Mouse (Mus musculus): ENCODE data around the gene Neurod2. TPM values are rescaled to one million over a fixed set of nuclear protein-coding genes. Genes with fewer than 3 reads are reported as not detected.

Gene Neurod2
- polyA plus RNA-seq (2014; fragmentation: Nextera tagmentation; extraction: Ambion mirVana) = 64.1 and 90.9 TPM in 2 replicates

- ATAC-seq (peak; percentile 80), DNase-seq (ENCODE audit: low spot score) (peak; percentile 95)
- Histone ChIP-seq H3K4me1 (ENCODE audit: control insufficient read depth, insufficient read depth, low read length) (peaks cover 11% of the 10 kb centered on the region), H3K9ac (ENCODE audit: low read length) (peak within 1 kb of the TSS; percentile 90), H3K36me3 (ENCODE audit: control insufficient read depth, insufficient read depth, low read length) (0 out of 2 replicates have a peak, but pooled peaks cover 16% of the 10 kb centered on the region), H3K27ac (ENCODE audit: low read depth, low read length) (peak within 1 kb of the TSS; percentile 98), H3K4me3 (ENCODE audit: low read depth, low read length) (peak within 1 kb of the TSS; percentile 53), H3K9me3 (replicated peaks; ENCODE audit: control insufficient read depth, low read length) (no peaks in the 10 kb centered on the region), H3K4me2 (ENCODE audit: low read length) (peak within 1 kb of the TSS; percentile 51), H3K27me3 (replicated peaks; ENCODE audit: control insufficient read depth, insufficient read depth, low read length) (peaks cover 77% of the 10 kb centered on the region)
- under 1% methylated on average over 36 of the region's 38 CpGs for WGBS
These were observed at the start of gene Neurod2 for GRCm38 (mm10) chr11:98329081-98329959. TSS of gene Neurod2 (minus strand) at chr11:98329648.

DNA sequence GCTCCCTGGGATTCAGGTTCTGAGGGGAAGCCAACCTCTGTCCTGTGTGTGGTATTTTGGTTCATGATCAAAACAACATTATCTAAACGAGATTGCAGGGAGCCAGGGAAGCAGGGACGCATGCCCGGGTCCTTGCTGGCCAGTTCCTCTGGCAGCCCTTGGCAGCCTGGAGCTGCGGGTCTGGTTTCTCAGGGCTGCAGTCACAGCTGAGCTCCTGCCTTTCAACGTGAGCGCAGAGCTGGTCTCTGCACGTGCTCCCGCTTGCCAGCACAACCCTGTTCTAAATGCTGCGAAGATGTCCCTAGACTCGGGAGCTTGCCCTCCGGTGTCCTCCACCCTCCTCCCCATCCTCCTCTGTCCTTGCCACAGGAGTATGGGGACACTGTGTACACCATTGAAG, 48.3 kb upstream of the Neurod2 start:
- peaks cover 67% of the 10 kb centered on the region for H3K36me3 ChIP-seq (ENCODE audit: control insufficient read depth, insufficient read depth, low read length)

DNA sequence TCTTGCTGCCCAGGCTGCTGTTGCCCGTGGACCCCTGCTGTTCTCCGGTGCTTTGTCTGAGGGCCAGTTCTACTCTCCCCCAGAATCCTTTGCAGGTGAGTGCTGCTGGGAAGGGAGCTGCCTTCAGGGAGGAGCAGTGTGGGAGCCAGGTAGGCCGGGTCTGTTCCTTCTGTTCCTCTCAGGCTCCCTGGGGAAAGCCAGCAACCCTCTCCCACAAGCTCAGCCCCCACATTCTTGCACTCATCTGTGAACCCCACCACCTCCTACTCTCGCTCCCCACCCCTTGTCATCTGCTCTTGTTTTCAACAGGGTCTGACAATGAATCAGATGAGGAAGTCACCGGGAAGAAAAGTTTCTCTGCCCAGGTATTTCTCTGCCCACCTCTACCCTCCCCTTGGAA, 47.3 kb upstream of the Neurod2 start:
- no peaks in the 10 kb centered on the region for H3K27me3 ChIP-seq (replicated peaks; ENCODE audit: control insufficient read depth, insufficient read depth, low read length)
- peaks cover 5% of the 10 kb centered on the region for H3K4me1 ChIP-seq (ENCODE audit: control insufficient read depth, insufficient read depth, low read length)
- DNase-seq (ENCODE audit: low spot score) = no peak
- peaks cover 67% of the 10 kb centered on the region for H3K36me3 ChIP-seq (ENCODE audit: control insufficient read depth, insufficient read depth, low read length)
- 69% methylated on average over 5 of the region's 5 CpGs for WGBS
- no peak overlapping the region for H3K27ac ChIP-seq (ENCODE audit: low read depth, low read length)
- H3K4me3 ChIP-seq (ENCODE audit: low read depth, low read length) = no peak overlapping the region
- H3K9ac ChIP-seq (ENCODE audit: low read length) = no peak overlapping the region
- no peak for ATAC-seq
- no peak overlapping the region for H3K4me2 ChIP-seq (ENCODE audit: low read length)
- H3K9me3 ChIP-seq (replicated peaks; ENCODE audit: control insufficient read depth, low read length) = no peaks in the 10 kb centered on the region

More for the DNA sequence above, 48.3 kb upstream of the Neurod2 start:
- no peaks in the 10 kb centered on the region for H3K4me1 ChIP-seq (ENCODE audit: control insufficient read depth, insufficient read depth, low read length)
- no peaks in the 10 kb centered on the region for H3K9me3 ChIP-seq (replicated peaks; ENCODE audit: control insufficient read depth, low read length)
- WGBS = 85% methylated on average over 11 of the region's 11 CpGs
- no peak overlapping the region for H3K4me2 ChIP-seq (ENCODE audit: low read length)
- H3K9ac ChIP-seq (ENCODE audit: low read length) = no peak overlapping the region
- H3K27me3 ChIP-seq (replicated peaks; ENCODE audit: control insufficient read depth, insufficient read depth, low read length) = no peaks in the 10 kb centered on the region
- no peak for DNase-seq (ENCODE audit: low spot score)
- no peak for ATAC-seq
- H3K4me3 ChIP-seq (ENCODE audit: low read depth, low read length) = no peak overlapping the region
- no peak overlapping the region for H3K27ac ChIP-seq (ENCODE audit: low read depth, low read length)

GRCm38 (mm10) chr11:98374266-98374665, 44.8 kb upstream of the Neurod2 start:
- H3K27ac ChIP-seq (ENCODE audit: low read depth, low read length) = no peak overlapping the region
- DNase-seq (ENCODE audit: low spot score) = peak; percentile 32
- no peaks in the 10 kb centered on the region for H3K27me3 ChIP-seq (replicated peaks; ENCODE audit: control insufficient read depth, insufficient read depth, low read length)
- no peak overlapping the region for H3K9ac ChIP-seq (ENCODE audit: low read length)
- H3K9me3 ChIP-seq (replicated peaks; ENCODE audit: control insufficient read depth, low read length) = no peaks in the 10 kb centered on the region
- WGBS = 75% methylated on average over 8 of the region's 8 CpGs
- H3K4me1 ChIP-seq (ENCODE audit: control insufficient read depth, insufficient read depth, low read length) = peaks cover 18% of the 10 kb centered on the region
- peaks cover 50% of the 10 kb centered on the region for H3K36me3 ChIP-seq (ENCODE audit: control insufficient read depth, insufficient read depth, low read length)
- no peak for ATAC-seq
- no peak overlapping the region for H3K4me2 ChIP-seq (ENCODE audit: low read length)
- no peak overlapping the region for H3K4me3 ChIP-seq (ENCODE audit: low read depth, low read length)

GRCm38 (mm10) chr11:98373244-98373643, 43.8 kb upstream of the Neurod2 start:
- Histone ChIP-seq H3K36me3 (ENCODE audit: control insufficient read depth, insufficient read depth, low read length) (peaks cover 40% of the 10 kb centered on the region), H3K9ac (ENCODE audit: low read length) (no peak overlapping the region), H3K4me2 (ENCODE audit: low read length) (no peak overlapping the region), H3K4me3 (ENCODE audit: low read depth, low read length) (no peak overlapping the region), H3K27ac (ENCODE audit: low read depth, low read length) (no peak overlapping the region), H3K27me3 (replicated peaks; ENCODE audit: control insufficient read depth, insufficient read depth, low read length) (no peaks in the 10 kb centered on the region), H3K9me3 (replicated peaks; ENCODE audit: control insufficient read depth, low read length) (no peaks in the 10 kb centered on the region), H3K4me1 (ENCODE audit: control insufficient read depth, insufficient read depth, low read length) (peaks cover 18% of the 10 kb centered on the region)
- ATAC-seq = no peak
- WGBS = 82% methylated on average over 6 of the region's 6 CpGs
- DNase-seq (ENCODE audit: low spot score) = no peak

DNA sequence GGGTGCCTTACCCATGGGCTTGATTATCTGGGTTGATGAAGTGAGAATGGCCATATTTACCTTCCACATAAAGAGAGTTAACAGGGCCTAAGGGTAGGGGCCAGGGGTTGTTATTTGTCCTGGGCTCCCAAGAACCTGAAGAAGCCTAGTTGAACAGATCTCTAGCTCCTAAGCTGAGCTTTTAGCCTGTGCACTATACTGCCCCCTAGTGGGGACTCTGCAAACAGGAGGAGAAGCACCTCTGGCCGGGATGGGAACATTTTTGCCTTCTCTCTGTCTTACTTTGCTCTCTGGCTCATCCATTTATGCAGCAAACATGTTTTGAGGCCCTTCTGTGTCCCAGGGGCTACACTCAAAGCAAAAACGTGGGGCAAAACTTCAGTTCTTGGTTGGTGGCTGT, 43.0 kb upstream of the Neurod2 start:
- H3K4me3 ChIP-seq (ENCODE audit: low read depth, low read length) = no peak overlapping the region
- H3K27ac ChIP-seq (ENCODE audit: low read depth, low read length) = peak overlapping the region; percentile 64
- DNase-seq (ENCODE audit: low spot score) = peak; percentile 82
- ATAC-seq = no peak
- H3K36me3 ChIP-seq (ENCODE audit: control insufficient read depth, insufficient read depth, low read length) = peaks cover 31% of the 10 kb centered on the region
- no peaks in the 10 kb centered on the region for H3K9me3 ChIP-seq (replicated peaks; ENCODE audit: control insufficient read depth, low read length)
- peaks cover 18% of the 10 kb centered on the region for H3K4me1 ChIP-seq (ENCODE audit: control insufficient read depth, insufficient read depth, low read length)
- H3K27me3 ChIP-seq (replicated peaks; ENCODE audit: control insufficient read depth, insufficient read depth, low read length) = no peaks in the 10 kb centered on the region
- H3K4me2 ChIP-seq (ENCODE audit: low read length) = peak overlapping the region; percentile 26; the same call in 1 of the 2 replicates
- no peak overlapping the region for H3K9ac ChIP-seq (ENCODE audit: low read length)
- WGBS = 2% methylated on average over 2 of the region's 2 CpGs

DNA sequence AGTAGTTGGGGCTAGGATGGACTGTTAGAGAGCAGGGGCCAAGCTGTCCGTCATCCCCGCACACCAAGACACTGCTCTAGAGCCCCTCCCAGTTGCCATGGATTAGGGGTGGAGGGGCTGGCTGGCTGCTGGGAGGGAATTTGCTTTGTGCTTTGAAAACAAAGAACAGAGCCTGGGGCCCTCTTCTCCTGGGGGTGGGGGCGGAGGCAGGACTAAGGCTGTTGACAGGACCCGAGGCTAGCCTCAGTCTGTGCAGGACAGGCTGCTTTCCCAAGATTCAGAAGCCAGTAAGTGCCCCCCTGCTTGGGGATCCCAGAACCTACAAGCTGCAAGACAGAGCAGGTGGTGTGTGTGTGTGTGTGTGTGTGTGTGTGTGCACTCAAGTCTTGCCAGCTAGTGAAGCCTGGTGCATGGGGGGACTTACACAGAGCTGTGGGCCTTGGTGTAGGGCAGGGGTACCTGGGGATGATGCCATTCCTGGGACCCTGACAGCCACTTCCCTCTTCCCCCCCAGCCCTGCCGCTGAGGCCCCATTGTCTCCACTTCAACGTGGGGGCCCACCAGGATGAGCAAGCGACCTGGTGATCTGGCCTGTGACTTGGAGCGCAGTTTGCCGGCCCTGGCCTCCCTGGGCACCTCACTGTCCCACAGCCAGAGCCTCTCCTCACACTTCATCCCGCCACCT, 42.2 kb upstream of the Neurod2 start:
- WGBS = 17% methylated on average over 10 of the region's 10 CpGs
- DNase-seq (ENCODE audit: low spot score) (peak; percentile 77), ATAC-seq (peak; percentile 70)
- H3K36me3 ChIP-seq (ENCODE audit: control insufficient read depth, insufficient read depth, low read length) = peaks cover 24% of the 10 kb centered on the region
- H3K4me2 ChIP-seq (ENCODE audit: low read length) = peak overlapping the region; percentile 26; the same call in 1 of the 2 replicates
- no peaks in the 10 kb centered on the region for H3K9me3 ChIP-seq (replicated peaks; ENCODE audit: control insufficient read depth, low read length)
- peaks cover 18% of the 10 kb centered on the region for H3K4me1 ChIP-seq (ENCODE audit: control insufficient read depth, insufficient read depth, low read length)
- no peak overlapping the region for H3K4me3 ChIP-seq (ENCODE audit: low read depth, low read length)
- H3K27ac ChIP-seq (ENCODE audit: low read depth, low read length) = peak overlapping the region; percentile 64
- H3K27me3 ChIP-seq (replicated peaks; ENCODE audit: control insufficient read depth, insufficient read depth, low read length) = no peaks in the 10 kb centered on the region
- H3K9ac ChIP-seq (ENCODE audit: low read length) = 0 out of 2 replicates have a peak overlapping the region, but pooled peaks have one; percentile 14

DNA sequence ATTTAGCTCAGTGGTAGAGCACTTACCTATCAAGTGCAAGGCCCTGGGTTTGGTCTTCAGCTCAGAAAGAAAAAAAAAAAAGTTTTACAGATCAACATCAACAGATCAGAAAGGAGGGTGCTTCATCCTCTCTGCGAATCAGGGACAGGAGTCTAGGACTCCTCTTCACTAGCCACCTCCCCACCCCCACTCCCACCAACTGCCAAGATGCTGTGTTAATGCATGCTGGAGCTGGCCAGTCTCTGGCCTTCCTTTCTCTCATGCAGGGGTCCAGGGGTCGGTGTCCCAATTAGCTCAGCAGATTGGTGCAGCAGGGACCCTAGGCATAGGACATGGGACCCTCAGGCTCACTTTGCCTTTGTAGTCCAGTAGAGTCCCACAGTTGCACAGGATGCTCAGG, 41.1 kb upstream of the Neurod2 start:
- H3K4me1 ChIP-seq (ENCODE audit: control insufficient read depth, insufficient read depth, low read length) = peaks cover 18% of the 10 kb centered on the region
- H3K9ac ChIP-seq (ENCODE audit: low read length) = no peak overlapping the region
- no peak for DNase-seq (ENCODE audit: low spot score)
- WGBS = 66% methylated on average over 2 of the region's 2 CpGs
- H3K36me3 ChIP-seq (ENCODE audit: control insufficient read depth, insufficient read depth, low read length) = peaks cover 13% of the 10 kb centered on the region
- H3K27me3 ChIP-seq (replicated peaks; ENCODE audit: control insufficient read depth, insufficient read depth, low read length) = no peaks in the 10 kb centered on the region
- H3K4me2 ChIP-seq (ENCODE audit: low read length) = no peak overlapping the region
- no peak overlapping the region for H3K4me3 ChIP-seq (ENCODE audit: low read depth, low read length)
- no peak for ATAC-seq
- H3K27ac ChIP-seq (ENCODE audit: low read depth, low read length) = peak overlapping the region; percentile 64; the same call in 1 of the 2 replicates
- H3K9me3 ChIP-seq (replicated peaks; ENCODE audit: control insufficient read depth, low read length) = no peaks in the 10 kb centered on the region

Data from forebrain, embryonic 14.5 days (tissue).